13 mouse cellular contexts compared by ENCODE assay signal in genomic region chr5:76540842-76541241, GRCm38 (mm10). TPM values are rescaled to one million over a fixed set of nuclear protein-coding genes. Genes with fewer than 3 reads are reported as not detected.
DNase-seq lines count a peak whose midpoint lies in the region; ATAC-seq lines count a peak whose summit lies in the region.
"Had no signal": no experiment of that assay in that cellular context is flagged by ENCODE, and none has a peak within 500 bp of the region (broad histone marks: within the 10 kb centered on the region; RNA-seq: fewer than 3 reads in every experiment).

No protein-coding gene starts in this region.

- 0 out of 2 replicates have a peak, but pooled peaks cover 5% of the 10 kb centered on the region for H3K36me3 ChIP-seq in hindbrain, embryonic 11.5 days (ENCODE audit: control insufficient read depth, insufficient read depth, low read length)
- peaks cover 82% of the 10 kb centered on the region for H3K36me3 ChIP-seq in hindbrain, embryonic 10.5 days
- peaks cover 62% of the 10 kb centered on the region for H3K36me3 ChIP-seq in embryonic facial prominence, embryonic 14.5 days (ENCODE audit: control insufficient read depth, insufficient read depth, low read length)

- DNase-seq in hindbrain, embryonic 11.5 days (ENCODE audit: low spot score), result peak; percentile 7
- no peak for DNase-seq in hindbrain, embryonic 10.5 days (ENCODE audit: low spot score)
- DNase-seq in 3T3-L1 (ENCODE audit: low read depth, low spot score), result peak; percentile 78
- DNase-seq in embryonic facial prominence, embryonic 14.5 days (ENCODE audit: low spot score), result peak; percentile 42
- no peak for DNase-seq in thymus, postnatal 25 days
- no peak for DNase-seq in thymus, postnatal 14 days

- H3K9ac ChIP-seq in hindbrain, embryonic 11.5 days (ENCODE audit: low read depth, low read length), result no peak overlapping the region
- no peak overlapping the region for H3K9ac ChIP-seq in embryonic facial prominence, embryonic 14.5 days (ENCODE audit: low read depth, low read length)
- H3K9ac ChIP-seq: embryonic facial prominence, embryonic 15.5 days had no signal

- H3K9me3 ChIP-seq in hindbrain, embryonic 11.5 days (ENCODE audit: control insufficient read depth, low read length), result no peaks in the 10 kb centered on the region
- H3K9me3 ChIP-seq in hindbrain, embryonic 10.5 days, result no peaks in the 10 kb centered on the region
- no peaks in the 10 kb centered on the region for H3K9me3 ChIP-seq in embryonic facial prominence, embryonic 14.5 days (ENCODE audit: control insufficient read depth, low read length)
- H3K9me3 ChIP-seq: embryonic facial prominence, embryonic 15.5 days; limb, embryonic 10.5 days had no signal

- H3K4me1 ChIP-seq in hindbrain, embryonic 11.5 days (replicated peaks; ENCODE audit: control insufficient read depth, insufficient read depth, low read length), result no peaks in the 10 kb centered on the region
- no peaks in the 10 kb centered on the region for H3K4me1 ChIP-seq in hindbrain, embryonic 10.5 days (replicated peaks)
- no peaks in the 10 kb centered on the region for H3K4me1 ChIP-seq in embryonic facial prominence, embryonic 14.5 days (ENCODE audit: control insufficient read depth, insufficient read depth, low read length)
- H3K4me1 ChIP-seq: embryonic facial prominence, embryonic 15.5 days; limb, embryonic 10.5 days had no signal

- ATAC-seq in hindbrain, embryonic 11.5 days (ENCODE audit: low FRiP score), result no peak
- peak; percentile 58 for ATAC-seq in CD4-positive, CD25-positive, alpha-beta regulatory T cell, adult 4 months
- no peak for ATAC-seq in embryonic facial prominence, embryonic 14.5 days (ENCODE audit: low read depth)
- ATAC-seq in monocyte, adult 5-6 weeks (replicated peaks; ENCODE audit: insufficient number of reproducible peaks, low FRiP score, low TSS enrichment, poor library complexity, severe bottlenecking), result no peak

- no peak overlapping the region for H3K4me2 ChIP-seq in hindbrain, embryonic 11.5 days (replicated peaks; ENCODE audit: low read depth, low read length)
- no peak overlapping the region for H3K4me2 ChIP-seq in embryonic facial prominence, embryonic 14.5 days (ENCODE audit: low read depth, low read length)
- H3K4me2 ChIP-seq: embryonic facial prominence, embryonic 15.5 days had no signal

- H3K4me3 ChIP-seq in hindbrain, embryonic 11.5 days (ENCODE audit: low read depth, low read length), result no peak overlapping the region
- H3K4me3 ChIP-seq in hindbrain, embryonic 10.5 days, result no peak overlapping the region
- H3K4me3 ChIP-seq in embryonic facial prominence, embryonic 14.5 days (ENCODE audit: low read depth, low read length), result no peak overlapping the region
- H3K4me3 ChIP-seq: embryonic facial prominence, embryonic 15.5 days; limb, embryonic 10.5 days had no signal

- no peaks in the 10 kb centered on the region for H3K27me3 ChIP-seq in hindbrain, embryonic 11.5 days (ENCODE audit: control insufficient read depth, insufficient read depth, low read length)
- H3K27me3 ChIP-seq in hindbrain, embryonic 10.5 days (ENCODE audit: insufficient read depth, poor library complexity, severe bottlenecking), result no peaks in the 10 kb centered on the region
- no peaks in the 10 kb centered on the region for H3K27me3 ChIP-seq in embryonic facial prominence, embryonic 14.5 days (replicated peaks; ENCODE audit: control insufficient read depth, insufficient read depth, low read length)
- H3K27me3 ChIP-seq: embryonic facial prominence, embryonic 15.5 days had no signal

- no peak overlapping the region for H3K27ac ChIP-seq in hindbrain, embryonic 11.5 days (ENCODE audit: low read depth, low read length)
- H3K27ac ChIP-seq in hindbrain, embryonic 10.5 days, result no peak overlapping the region
- no peak overlapping the region for H3K27ac ChIP-seq in embryonic facial prominence, embryonic 14.5 days (replicated peaks; ENCODE audit: low read depth, low read length)
- H3K27ac ChIP-seq: embryonic facial prominence, embryonic 15.5 days; limb, embryonic 10.5 days had no signal

RNA-seq across cellular contexts. Expression of gene Exoc1, which starts 11.7 kb away (rescaled TPM):
- polyA plus RNA-seq in hindbrain, embryonic 11.5 days (2014; fragmentation: Nextera tagmentation; extraction: Ambion mirVana), result 53.6 and 60.7 TPM in 2 replicates
- 38.8 and 47.9 TPM in 2 replicates for polyA plus RNA-seq in hindbrain, embryonic 10.5 days (2016; fragmentation: Nextera tagmentation; extraction: Ambion mirVana)
- polyA plus RNA-seq in CD4-positive, CD25-positive, alpha-beta regulatory T cell, adult 4 months (2017; shearing (Covaris generic)), result 10 to 100 TPM; 51.5 to 88.9 TPM
- 27.5 and 33.1 TPM in 2 replicates for polyA plus RNA-seq in embryonic facial prominence, embryonic 14.5 days (2014; fragmentation: Nextera tagmentation; extraction: Ambion mirVana)
- total RNA-seq in monocyte, adult 5-6 weeks (2017), result 71.5 to 89.2 TPM (median 82.8 TPM) in 3 replicates

RNA-seq across cellular contexts. Expression of gene Cep135, which starts 47.7 kb away (rescaled TPM):
- 10.5 and 11.1 TPM in 2 replicates for polyA plus RNA-seq in hindbrain, embryonic 11.5 days (2014; fragmentation: Nextera tagmentation; extraction: Ambion mirVana)
- 7.2 and 10.0 TPM in 2 replicates for polyA plus RNA-seq in hindbrain, embryonic 10.5 days (2016; fragmentation: Nextera tagmentation; extraction: Ambion mirVana)
- 1 to 10 TPM; 5.0 TPM for polyA plus RNA-seq in CD4-positive, CD25-positive, alpha-beta regulatory T cell, adult 4 months (2017; shearing (Covaris generic))
- 6.4 and 6.8 TPM in 2 replicates for polyA plus RNA-seq in embryonic facial prominence, embryonic 14.5 days (2014; fragmentation: Nextera tagmentation; extraction: Ambion mirVana)
- 22.8 to 29.1 TPM (median 26.8 TPM) in 3 replicates for total RNA-seq in monocyte, adult 5-6 weeks (2017)

RNA-seq across cellular contexts. Expression of gene Gm7271, which starts 57.0 kb away (rescaled TPM):
- polyA plus RNA-seq in hindbrain, embryonic 11.5 days (2014; fragmentation: Nextera tagmentation; extraction: Ambion mirVana), result 1.6 and 7.1 TPM in 2 replicates
- polyA plus RNA-seq in hindbrain, embryonic 10.5 days (2016; fragmentation: Nextera tagmentation; extraction: Ambion mirVana), result 3.6 and 13.2 TPM in 2 replicates
- not detected for polyA plus RNA-seq in CD4-positive, CD25-positive, alpha-beta regulatory T cell, adult 4 months (2017; shearing (Covaris generic))
- 1.6 and 2.5 TPM in 2 replicates for polyA plus RNA-seq in embryonic facial prominence, embryonic 14.5 days (2014; fragmentation: Nextera tagmentation; extraction: Ambion mirVana)
- not detected in 3 replicates for total RNA-seq in monocyte, adult 5-6 weeks (2017)
- total RNA-seq: gastrocnemius, postnatal 36 days; neutrophil, adult 5-6 weeks had no signal
- polyA plus RNA-seq: embryonic facial prominence, embryonic 15.5 days; kidney, embryonic 16.5 days; limb, embryonic 10.5 days had no signal

Comparison
In these comparisons a context has a peak if more than half of its experiments do, and no peak if none do; other contexts are left out.
1. DNase-seq: peak in hindbrain, embryonic 11.5 days (single experiment), 3T3-L1 (single experiment) and embryonic facial prominence, embryonic 14.5 days (single experiment); none in hindbrain, embryonic 10.5 days (single experiment), thymus, postnatal 25 days (single experiment) and thymus, postnatal 14 days (single experiment).